Comparison of ENCODE assay signal across 25 mouse cellular contexts in the genomic region with DNA sequence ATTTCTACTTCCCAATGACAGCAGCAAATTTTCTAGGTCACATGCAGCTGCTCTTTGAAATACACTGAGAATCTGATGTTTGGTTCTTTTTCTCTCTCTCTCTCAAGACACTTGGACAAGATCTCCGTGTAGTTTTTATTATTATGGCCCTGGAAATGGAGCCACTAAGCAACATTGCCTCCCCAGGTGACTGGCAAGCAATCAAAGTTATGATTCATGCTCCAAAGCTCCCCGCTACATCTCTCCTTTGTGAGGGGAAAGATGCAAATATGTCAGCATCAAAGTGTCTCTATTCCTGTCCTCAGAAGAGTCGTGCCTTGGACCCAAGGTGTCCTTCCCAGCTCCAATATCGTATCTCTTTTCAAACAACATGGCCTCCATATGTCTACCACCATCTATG.
"Had no signal": no experiment of that assay in that cellular context is flagged by ENCODE, and none has a peak within 500 bp of the region (broad histone marks: within the 10 kb centered on the region; RNA-seq: fewer than 3 reads in every experiment).

No protein-coding gene starts in this region.

- H3K4me1 ChIP-seq: heart, embryonic 13.5 days; heart, embryonic 15.5 days; hindbrain, embryonic 13.5 days; hindbrain, embryonic 15.5 days; kidney, embryonic 15.5 days; limb, embryonic 13.5 days; limb, embryonic 15.5 days; liver, embryonic 12.5 days had no signal

- H3K27ac ChIP-seq: heart, adult 2 months; heart, embryonic 13.5 days; heart, embryonic 15.5 days; hindbrain, embryonic 13.5 days; hindbrain, embryonic 15.5 days; hindbrain, postnatal 0 days; kidney, embryonic 15.5 days; kidney, postnatal 0 days; limb, embryonic 13.5 days; limb, embryonic 15.5 days; liver, embryonic 12.5 days; liver, embryonic 14.5 days had no signal

- H3K4me3 ChIP-seq: heart, adult 2 months; heart, embryonic 13.5 days; heart, embryonic 15.5 days; hindbrain, embryonic 13.5 days; hindbrain, embryonic 15.5 days; kidney, embryonic 15.5 days; limb, embryonic 13.5 days; limb, embryonic 15.5 days; liver, embryonic 12.5 days had no signal

- DNase-seq: gastrocnemius, postnatal 14 days; gastrocnemius, postnatal 36 days; heart, adult 11 months; heart, adult 2 months; heart, postnatal 14 days; heart, postnatal 36 days; kidney, adult 11 months; kidney, adult 2 months; kidney, adult 9 months; kidney, postnatal 14 days; kidney, postnatal 36 days; layer of hippocampus, adult 9-11 months; layer of hippocampus, postnatal 36 days; left cerebral cortex, postnatal 4 days had no signal

- H3K27me3 ChIP-seq: heart, embryonic 13.5 days; heart, embryonic 15.5 days; hindbrain, embryonic 13.5 days; hindbrain, embryonic 15.5 days; kidney, embryonic 15.5 days; limb, embryonic 13.5 days; limb, embryonic 15.5 days; liver, embryonic 12.5 days had no signal
